Mouse (Mus musculus) lung, postnatal 0 days (tissue): Measurements from ENCODE around the gene Stxbp5.

Experiments
- CTCF ChIP-seq: IDR thresholded peaks from 2 replicates; pipeline ENCODE4 v1.5.1; 2016; ENCODE audit warnings: antibody characterized with exemption, mild to moderate bottlenecking
- EP300 ChIP-seq: IDR thresholded peaks from 2 replicates; pipeline ENCODE4 v1.6.1; 2016; ENCODE audit warnings: antibody characterized with exemption, mild to moderate bottlenecking, control low read depth

- TF ChIP-seq CTCF: no peak
- no peak for TF ChIP-seq EP300
These were observed 167.0 kb downstream of the Stxbp5 start for GRCm38 (mm10) chr10:9733861-9734260.
